Mouse (Mus musculus) left cerebral cortex, adult 2 months (tissue): ENCODE results near the gene Il2ra. TPM values are rescaled to one million over a fixed set of nuclear protein-coding genes. Genes with fewer than 3 reads are reported as not detected.

Experiments
- DNase-seq, 2 experiments: peaks; one replicate each; pipeline ENCODE4 v3.0.0; 2021 to 2022; ENCODE audit warnings: low spot score in 2 of 2, mixed read lengths in 1 of 2; ENCODE audit errors: extremely low spot score in 1 of 2
- H3K27ac ChIP-seq: fragments of 200-600 bp; 2 replicates; pipeline ENCODE4 v1.8.1; 2022
- H3K4me3 ChIP-seq: fragments of 200-600 bp; 2 replicates; pipeline ENCODE4 v1.8.1; 2022
- CTCF ChIP-seq: fragments of 200-600 bp; IDR thresholded peaks from 2 replicates; pipeline ENCODE4 v1.8.1; 2022; ENCODE audit warnings: antibody characterized with exemption, mild to moderate bottlenecking, moderate library complexity
- intact Hi-C: fragments of 180-260 bp; cut with DNase I; formaldehyde crosslinking; loops from one replicate; pipeline ENCODE4 v1.15.1; 2025
- total RNA-seq, 2 experiments: library from RNA; stranded (reverse); gene quantifications; 2 replicates each; pipeline ENCODE4 v1.2.3; 2021

The Il2ra gene
- total RNA-seq, 2 experiments from 2014 or later = 0.07 TPM; not detected in 1

- no peak overlapping the region for H3K4me3 ChIP-seq
- no peak overlapping the region for H3K27ac ChIP-seq
- no peak for TF ChIP-seq CTCF
- no peak for DNase-seq
- intact Hi-C loops = loop anchor here (2.0 to 10.0 kb wide), 2 partner anchors 22 to 352 kb away; no protein-coding TSS in a partner anchor
Observed at GRCm38 (mm10) chr2:11686512-11686911, 43.9 kb downstream of the Il2ra start.

GRCm38 (mm10) chr2:11687436-11687835 lies 44.8 kb downstream of the Il2ra start:
- Histone ChIP-seq H3K27ac (no peak overlapping the region), H3K4me3 (no peak overlapping the region)
- intact Hi-C loops = loop anchor here (1.0 to 10.0 kb wide), 3 partner anchors 23 to 353 kb away; no protein-coding TSS in a partner anchor
- peak; percentile 67 for TF ChIP-seq CTCF
- no peak for DNase-seq

DNA sequence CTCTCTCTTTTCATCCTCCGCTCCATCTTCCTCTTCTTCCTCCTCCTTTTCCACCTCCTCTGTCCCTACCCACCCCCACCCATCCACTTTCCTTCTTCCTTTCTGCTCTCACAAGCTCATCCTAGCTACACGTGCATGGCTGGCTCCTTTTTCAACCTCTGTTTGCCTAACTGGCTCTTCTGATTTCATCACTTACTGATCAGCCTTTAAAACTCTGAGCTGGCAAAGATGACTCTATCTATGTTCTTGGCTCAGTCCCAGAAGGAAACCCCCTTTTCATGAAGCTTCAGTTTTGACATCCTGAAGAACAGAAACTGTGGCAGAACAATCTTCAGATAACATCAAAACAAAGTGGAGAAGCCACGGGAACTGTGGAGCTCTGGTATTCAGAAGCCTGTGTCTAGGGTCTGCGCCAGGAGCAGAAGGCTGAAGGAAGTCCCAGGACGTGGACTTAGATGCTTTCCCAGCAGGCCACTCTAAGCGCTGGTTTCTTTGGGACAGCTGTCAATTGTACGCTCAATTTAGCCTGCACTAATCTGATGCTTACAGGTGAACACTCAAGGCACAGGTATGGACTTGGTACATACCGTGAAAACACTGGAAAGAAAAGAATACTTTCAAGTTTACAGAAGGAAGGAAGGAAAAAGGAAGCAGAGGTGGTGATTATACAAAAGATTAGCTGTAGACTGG lies 47.7 kb downstream of the Il2ra start:
- no peak for TF ChIP-seq CTCF
- Histone ChIP-seq H3K27ac (no peak overlapping the region), H3K4me3 (no peak overlapping the region)
- DNase-seq = no peak
- intact Hi-C loops = no loop called here

GRCm38 (mm10) chr2:11693352-11693751 lies 50.7 kb downstream of the Il2ra start:
- Histone ChIP-seq H3K4me3 (no peak overlapping the region), H3K27ac (no peak overlapping the region)
- no peak for DNase-seq
- no peak for TF ChIP-seq CTCF
- intact Hi-C loops = no loop called here

- H3K27ac ChIP-seq = no peak overlapping the region
- no peak overlapping the region for H3K4me3 ChIP-seq
- no peak for TF ChIP-seq CTCF
- DNase-seq = no peak
- intact Hi-C loops = no loop called here
Observed at GRCm38 (mm10) chr2:11694104-11694503, 51.5 kb downstream of the Il2ra start.

DNA sequence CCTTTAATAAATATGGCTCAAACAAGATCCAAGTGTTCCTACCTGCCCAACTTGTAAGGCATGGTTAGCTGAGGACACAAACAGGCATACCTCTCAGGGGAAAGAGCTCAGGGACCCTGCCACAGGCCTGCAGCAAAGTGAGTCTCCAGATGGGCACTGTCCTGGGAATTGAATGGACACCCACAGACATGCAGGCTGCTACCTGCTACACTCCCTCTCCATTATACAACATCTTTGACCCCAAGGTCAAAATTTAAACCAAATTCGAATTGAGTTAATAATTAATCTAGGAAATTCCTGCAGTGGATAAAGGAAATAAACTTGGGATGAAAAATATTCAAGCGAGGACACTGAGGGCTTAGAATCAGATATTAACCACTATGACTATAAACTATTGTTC lies 53.3 kb downstream of the Il2ra start:
- intact Hi-C loops = no loop called here
- H3K27ac ChIP-seq = no peak overlapping the region
- no peak for DNase-seq
- H3K4me3 ChIP-seq = no peak overlapping the region
- TF ChIP-seq CTCF = no peak

DNA sequence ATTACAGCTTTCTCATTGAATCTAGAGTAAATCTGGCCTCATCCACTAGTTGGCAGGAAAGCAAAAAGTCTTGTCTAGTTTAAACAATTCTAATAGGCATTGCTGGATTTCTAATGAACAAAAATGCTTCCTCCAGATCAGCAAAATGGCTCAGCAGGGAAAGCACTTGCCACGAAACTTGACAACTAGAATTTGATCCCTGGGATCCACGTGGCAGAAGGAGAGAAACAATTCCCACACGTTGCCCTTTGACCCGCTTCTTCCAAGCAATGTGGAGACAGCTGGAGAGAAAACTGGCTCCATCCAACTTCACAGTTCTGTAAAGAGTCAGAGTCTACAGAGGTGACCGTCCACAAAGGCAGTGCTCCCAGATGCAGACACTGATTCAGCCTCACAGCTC lies 56.4 kb downstream of the Il2ra start:
- intact Hi-C loops = no loop called here
- DNase-seq = no peak
- Histone ChIP-seq H3K4me3 (no peak overlapping the region), H3K27ac (no peak overlapping the region)
- no peak for TF ChIP-seq CTCF

GRCm38 (mm10) chr2:11699905-11700304 lies 57.3 kb downstream of the Il2ra start:
- no peak for TF ChIP-seq CTCF
- DNase-seq = no peak
- Histone ChIP-seq H3K4me3 (no peak overlapping the region), H3K27ac (no peak overlapping the region)
- intact Hi-C loops = no loop called here

DNA sequence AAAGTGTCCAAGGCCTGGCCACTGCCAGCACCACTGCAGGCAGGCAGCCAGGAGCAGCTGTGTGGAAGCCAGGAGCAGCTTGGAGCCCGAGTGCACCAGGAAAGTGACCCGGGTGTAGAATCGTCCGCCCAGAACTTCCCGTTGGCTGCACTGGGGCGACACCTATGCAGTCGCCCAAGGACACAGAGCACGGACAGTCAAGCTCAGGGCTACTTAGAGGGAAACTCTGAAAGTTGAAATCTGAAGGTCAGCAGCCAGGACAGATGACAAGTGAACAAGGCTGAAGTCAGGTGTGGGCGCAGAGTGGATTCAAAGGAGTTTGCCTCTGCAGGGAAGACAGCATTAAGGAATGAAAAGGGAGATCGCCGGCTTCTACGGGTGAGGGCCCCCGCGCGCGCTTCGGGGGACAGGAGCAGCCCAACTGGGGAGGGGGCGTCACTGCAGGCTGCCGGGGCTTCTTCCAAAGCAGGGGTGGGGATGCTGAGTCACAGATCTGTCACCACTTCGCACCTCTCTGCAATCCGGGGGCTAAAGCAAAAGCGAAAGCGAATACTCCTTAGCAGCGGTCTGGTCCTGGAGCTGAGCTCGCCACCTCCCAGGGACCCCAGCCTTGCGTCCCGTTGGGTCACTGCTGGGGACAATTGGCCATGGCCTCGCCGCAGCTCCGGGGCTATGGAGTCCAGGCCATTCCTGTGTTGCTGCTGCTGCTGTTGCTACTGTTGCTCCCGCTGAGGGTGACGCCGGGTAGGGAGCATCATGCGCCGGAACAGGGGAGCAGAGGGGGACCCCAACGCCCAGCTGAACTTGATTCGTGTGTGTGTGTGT lies 62.8 kb downstream of the Il2ra start, which contains the start of gene Il15ra:
Gene Il15ra, plus strand, starts transcription at position 90 of the 825 bp plus-strand sequence.
- no peak for TF ChIP-seq CTCF
- intact Hi-C loops = loop anchor here (5.0 kb wide), 2 partner anchors 72 to 103 kb away; partner anchors contain the start of genes Ankrd16, Fbh1 and Rbm17

GRCm38 (mm10) chr2:11706030-11706745 lies 63.6 kb downstream of the Il2ra start:
- Histone ChIP-seq H3K27ac (0 out of 2 replicates have a peak overlapping the region, but pooled peaks have one; percentile 28), H3K4me3 (peak overlapping the region; percentile 59)
- intact Hi-C loops = loop anchor here (5.0 kb wide), 2 partner anchors 71 to 104 kb away; partner anchors contain the start of genes Ankrd16, Fbh1 and Rbm17
- no peak for TF ChIP-seq CTCF
- DNase-seq = no peak

More for the DNA sequence above, 62.8 kb downstream of the Il2ra start, which contains the start of gene Il15ra:
- Histone ChIP-seq H3K27ac (peak within 1 kb of the TSS; percentile 83), H3K4me3 (peak within 1 kb of the TSS; percentile 59)
- peak; percentile 54 to 72 for DNase-seq

GRCm38 (mm10) chr2:11706746-11707065 lies 64.1 kb downstream of the Il2ra start:
- Histone ChIP-seq H3K27ac (no peak overlapping the region), H3K4me3 (peak overlapping the region; percentile 59)
- TF ChIP-seq CTCF = no peak
- peak in 1 of 2 experiments; percentile 19 for DNase-seq
- intact Hi-C loops = loop anchor here (5.0 kb wide), 2 partner anchors 71 to 104 kb away; partner anchors contain the start of genes Ankrd16, Fbh1 and Rbm17
